Mouse (Mus musculus) neural tube, embryonic 14.5 days (tissue): ENCODE data around the gene Rmdn3. TPM values are rescaled to one million over a fixed set of nuclear protein-coding genes. Genes with fewer than 3 reads are reported as not detected.

Experiments used
- ATAC-seq: fragments of 200-750 bp; cut with Nextera tagmentation; 2 replicates; pipeline ENCODE4 v1.8.0; 2017; ENCODE audit warnings: low read depth, mild to moderate bottlenecking, moderate TSS enrichment, moderate library complexity
- H3K27ac ChIP-seq: fragments of 300-500 bp; sonication (generic); 2 replicates; pipeline ENCODE4 v1.5.1; 2014; ENCODE audit warnings: low read depth, mild to moderate bottlenecking, control low read depth, low read length, moderate library complexity, mixed read lengths
- H3K27me3 ChIP-seq: fragments of 300-500 bp; sonication (generic); 2 replicates; pipeline ENCODE4 v1.6.1; 2014; ENCODE audit warnings: low read length; ENCODE audit not compliant: control insufficient read depth, insufficient read depth
- H3K36me3 ChIP-seq: fragments of 300-500 bp; sonication (generic); 2 replicates; pipeline ENCODE4 v1.6.1; 2014; ENCODE audit warnings: low read length, mixed read lengths; ENCODE audit not compliant: control insufficient read depth, insufficient read depth
- H3K4me1 ChIP-seq: fragments of 300-500 bp; sonication (generic); 2 replicates; pipeline ENCODE4 v1.6.1; 2014; ENCODE audit warnings: low read length; ENCODE audit not compliant: control insufficient read depth, insufficient read depth
- H3K4me2 ChIP-seq: fragments of 300-500 bp; sonication (generic); 2 replicates; pipeline ENCODE4 v1.6.1; 2014; ENCODE audit warnings: mild to moderate bottlenecking, low read depth, low read length, control low read depth
- H3K4me3 ChIP-seq: fragments of 300-500 bp; sonication (generic); 2 replicates; pipeline ENCODE4 v1.5.1; 2014; ENCODE audit warnings: low read depth, low read length, control low read depth, mixed read lengths
- H3K9ac ChIP-seq: fragments of 300-500 bp; sonication (generic); replicated peaks from 2 replicates; pipeline ENCODE4 v1.6.1; 2014; ENCODE audit warnings: low read depth, mild to moderate bottlenecking, control low read depth, low read length, mixed read lengths
- H3K9me3 ChIP-seq: fragments of 300-500 bp; sonication (generic); 2 replicates; pipeline ENCODE4 v1.6.1; 2016; ENCODE audit warnings: low read length; ENCODE audit not compliant: control insufficient read depth
- WGBS: fragments of 180-500 bp; shearing (Covaris S2); extraction: QIAGEN DNeasy Blood & Tissue Kit; methylation state at CpG from one replicate; pipeline ENCODE4 v1.1.7; 2014; 5-methylcytosine and 5-hydroxymethylcytosine counted together
- polyA plus RNA-seq: library from polyadenylated mRNA; unstranded; fragments of >200 nt; fragmentation: Nextera tagmentation; extraction: Ambion mirVana; gene quantifications from 2 replicates; pipeline ENCODE4 v1.2.1, GENCODE M21; 2014

Rmdn3 gene
- 44.6 and 46.4 TPM in 2 replicates for polyA plus RNA-seq

- peak; percentile 94 for ATAC-seq
- Histone ChIP-seq H3K4me1 (peaks cover 11% of the 10 kb centered on the region), H3K9me3 (no peaks in the 10 kb centered on the region), H3K4me3 (peak within 1 kb of the TSS; percentile 96), H3K9ac (peak within 1 kb of the TSS; percentile 86), H3K27ac (peak within 1 kb of the TSS; percentile 70), H3K27me3 (no peaks in the 10 kb centered on the region), H3K36me3 (peaks cover 5% of the 10 kb centered on the region; the same call in 1 of the 2 replicates), H3K4me2 (peak within 1 kb of the TSS; percentile 95)
- under 1% methylated on average over 55 of the region's 57 CpGs for WGBS
Observed at GRCm38 (mm10) chr2:119156681-119157572, at the start of gene Rmdn3. Rmdn3 (minus strand) TSS chr2:119157034.

GRCm38 (mm10) chr2:119203871-119204460, 47.1 kb upstream of the Rmdn3 start:
- no peaks in the 10 kb centered on the region for H3K36me3 ChIP-seq
- H3K9ac ChIP-seq: no peak overlapping the region
- WGBS: 79% methylated on average over 4 of the region's 4 CpGs
- H3K27me3 ChIP-seq: no peaks in the 10 kb centered on the region
- no peak overlapping the region for H3K4me2 ChIP-seq
- no peak overlapping the region for H3K4me3 ChIP-seq
- H3K9me3 ChIP-seq: no peaks in the 10 kb centered on the region
- H3K27ac ChIP-seq: no peak overlapping the region
- no peak for ATAC-seq
- H3K4me1 ChIP-seq: no peaks in the 10 kb centered on the region

DNA sequence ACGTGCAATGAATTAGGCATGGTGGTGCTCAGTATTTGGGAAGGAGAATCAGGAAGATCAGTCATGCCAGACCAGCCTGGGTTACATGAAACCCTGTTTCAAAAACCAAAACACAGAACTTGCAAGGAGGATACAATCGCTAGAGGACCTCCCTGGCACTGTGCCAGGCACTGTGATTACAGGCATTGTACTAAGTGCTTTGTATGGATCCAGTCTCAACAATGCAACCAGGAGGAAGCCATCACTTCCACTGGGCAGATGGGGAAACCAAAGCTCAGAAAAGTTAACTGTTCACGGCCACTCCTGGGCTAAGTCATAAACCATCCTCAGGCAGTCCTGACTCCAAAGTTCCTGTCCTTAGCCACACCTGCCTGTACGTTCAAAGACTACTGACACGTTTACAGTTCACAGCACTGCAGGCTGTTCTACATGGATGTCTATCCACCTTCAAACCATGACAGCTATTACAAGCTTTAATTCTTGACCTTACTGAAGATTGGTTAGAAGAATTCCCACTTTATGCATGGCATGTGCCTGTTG, 46.1 kb upstream of the Rmdn3 start:
- H3K36me3 ChIP-seq: no peaks in the 10 kb centered on the region
- H3K4me1 ChIP-seq: no peaks in the 10 kb centered on the region
- no peak overlapping the region for H3K4me2 ChIP-seq
- no peak for ATAC-seq
- H3K4me3 ChIP-seq: no peak overlapping the region
- H3K9me3 ChIP-seq: no peaks in the 10 kb centered on the region
- 55% methylated on average over 5 of the region's 5 CpGs for WGBS
- H3K27ac ChIP-seq: no peak overlapping the region
- H3K27me3 ChIP-seq: no peaks in the 10 kb centered on the region
- H3K9ac ChIP-seq: no peak overlapping the region

DNA sequence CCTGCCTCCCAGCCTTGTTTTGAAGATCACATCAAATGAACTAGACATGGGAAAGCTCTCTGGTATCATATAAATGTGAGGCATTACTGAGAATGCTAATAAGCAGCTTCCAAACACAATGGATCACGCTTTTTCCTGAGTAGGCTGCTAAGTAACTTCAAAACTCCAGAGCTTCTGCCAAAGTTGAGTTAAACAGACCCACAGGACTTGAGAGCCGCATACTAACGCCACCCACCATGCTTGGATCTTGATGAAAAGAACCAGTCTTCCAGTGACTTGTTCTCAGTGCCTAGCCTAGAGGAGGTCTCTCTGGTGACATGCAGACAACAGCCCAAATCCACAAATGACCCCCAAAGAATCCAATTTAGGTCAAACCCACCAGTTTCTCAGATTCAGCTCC, 42.1 kb upstream of the Rmdn3 start:
- no peaks in the 10 kb centered on the region for H3K4me1 ChIP-seq
- ATAC-seq: no peak
- 69% methylated on average over 3 of the region's 3 CpGs for WGBS

GRCm38 (mm10) chr2:119198049-119198448, 41.2 kb upstream of the Rmdn3 start:
- Histone ChIP-seq H3K27ac (no peak overlapping the region), H3K4me3 (no peak overlapping the region), H3K36me3 (no peaks in the 10 kb centered on the region), H3K9me3 (no peaks in the 10 kb centered on the region), H3K4me2 (no peak overlapping the region), H3K4me1 (no peaks in the 10 kb centered on the region), H3K9ac (no peak overlapping the region), H3K27me3 (no peaks in the 10 kb centered on the region)
- no peak for ATAC-seq
- WGBS: 71% methylated on average over 1 of the region's 1 CpGs

More for the DNA sequence above, 42.1 kb upstream of the Rmdn3 start:
- Histone ChIP-seq H3K27me3 (no peaks in the 10 kb centered on the region), H3K4me3 (no peak overlapping the region), H3K27ac (no peak overlapping the region), H3K9ac (no peak overlapping the region), H3K9me3 (no peaks in the 10 kb centered on the region), H3K4me2 (no peak overlapping the region), H3K36me3 (no peaks in the 10 kb centered on the region)

GRCm38 (mm10) chr2:119197493-119197892, 40.7 kb upstream of the Rmdn3 start:
- no peaks in the 10 kb centered on the region for H3K4me1 ChIP-seq
- no peak for ATAC-seq
- H3K9ac ChIP-seq: no peak overlapping the region
- H3K9me3 ChIP-seq: no peaks in the 10 kb centered on the region
- no peak overlapping the region for H3K4me3 ChIP-seq
- H3K4me2 ChIP-seq: no peak overlapping the region
- no peaks in the 10 kb centered on the region for H3K36me3 ChIP-seq
- no peak overlapping the region for H3K27ac ChIP-seq
- 80% methylated on average over 1 of the region's 1 CpGs for WGBS
- no peaks in the 10 kb centered on the region for H3K27me3 ChIP-seq

GRCm38 (mm10) chr2:119196316-119197108, 39.7 kb upstream of the Rmdn3 start:
- Histone ChIP-seq H3K36me3 (no peaks in the 10 kb centered on the region), H3K4me3 (no peak overlapping the region), H3K4me2 (no peak overlapping the region), H3K9me3 (no peaks in the 10 kb centered on the region), H3K4me1 (no peaks in the 10 kb centered on the region), H3K27me3 (no peaks in the 10 kb centered on the region), H3K9ac (no peak overlapping the region), H3K27ac (no peak overlapping the region)
- ATAC-seq: no peak
- WGBS: 34% methylated on average over 4 of the region's 4 CpGs

DNA sequence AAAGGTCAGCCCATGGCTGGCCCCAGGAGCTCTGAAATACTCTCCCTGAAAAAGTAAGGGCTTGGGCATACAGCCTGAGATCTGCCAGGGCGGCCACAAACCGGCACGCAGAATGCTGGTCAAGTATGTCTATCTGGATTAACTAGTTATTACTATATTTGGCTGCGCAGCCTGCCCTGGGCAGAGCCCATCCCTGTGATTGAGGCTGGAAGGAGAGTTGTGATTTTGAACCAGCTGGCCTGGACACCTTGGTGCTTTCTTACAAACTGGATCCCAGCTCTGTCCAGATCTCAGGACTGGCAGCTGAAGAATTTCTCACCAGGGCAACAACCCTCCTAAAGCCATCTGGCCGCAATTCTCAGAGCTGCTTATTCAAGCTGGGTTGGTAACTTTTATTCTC, 37.3 kb upstream of the Rmdn3 start:
- ATAC-seq: no peak
- Histone ChIP-seq H3K27me3 (no peaks in the 10 kb centered on the region), H3K9ac (no peak overlapping the region), H3K36me3 (no peaks in the 10 kb centered on the region), H3K4me2 (no peak overlapping the region), H3K4me1 (0 out of 2 replicates have a peak, but pooled peaks cover 2% of the 10 kb centered on the region), H3K4me3 (no peak overlapping the region), H3K9me3 (no peaks in the 10 kb centered on the region), H3K27ac (no peak overlapping the region)
- 90% methylated on average over 5 of the region's 5 CpGs for WGBS
